Mouse (Mus musculus) kidney, embryonic 14.5 days (tissue): ENCODE results near the gene Dok1. TPM values are rescaled to one million over a fixed set of nuclear protein-coding genes. Genes with fewer than 3 reads are reported as not detected.

Experiments
- ATAC-seq: fragments of 200-750 bp; cut with Nextera tagmentation; 2 replicates; pipeline ENCODE4 v1.8.0; 2017; ENCODE audit warnings: moderate number of reproducible peaks, mild to moderate bottlenecking, moderate TSS enrichment, moderate library complexity; ENCODE audit not compliant: low FRiP score, low TSS enrichment
- H3K27ac ChIP-seq: fragments of 300-500 bp; sonication (generic); 2 replicates; pipeline ENCODE4 v1.5.1; 2014; ENCODE audit warnings: low read depth, mild to moderate bottlenecking, low read length, moderate library complexity, mixed read lengths
- H3K27me3 ChIP-seq: fragments of 300-500 bp; sonication (generic); 2 replicates; pipeline ENCODE4 v1.6.1; 2014; ENCODE audit warnings: mild to moderate bottlenecking, low read length; ENCODE audit not compliant: control insufficient read depth, insufficient read depth
- H3K36me3 ChIP-seq: fragments of 300-500 bp; sonication (generic); 2 replicates; pipeline ENCODE4 v1.6.1; 2014; ENCODE audit warnings: low read length, mixed read lengths; ENCODE audit not compliant: control insufficient read depth, insufficient read depth
- H3K4me1 ChIP-seq: fragments of 300-500 bp; sonication (generic); 2 replicates; pipeline ENCODE4 v1.6.1; 2014; ENCODE audit warnings: low read length, mixed read lengths; ENCODE audit not compliant: control insufficient read depth, insufficient read depth
- H3K4me2 ChIP-seq: fragments of 300-500 bp; sonication (generic); replicated peaks from 2 replicates; pipeline ENCODE4 v1.6.1; 2014; ENCODE audit warnings: low read depth, mild to moderate bottlenecking, low read length
- H3K4me3 ChIP-seq: fragments of 300-500 bp; sonication (generic); 2 replicates; pipeline ENCODE4 v1.5.1; 2014; ENCODE audit warnings: mild to moderate bottlenecking, low read length
- H3K9ac ChIP-seq: fragments of 300-500 bp; sonication (generic); 2 replicates; pipeline ENCODE4 v1.6.1; 2014; ENCODE audit warnings: low read depth, mild to moderate bottlenecking, low read length, moderate library complexity
- H3K9me3 ChIP-seq: fragments of 300-500 bp; sonication (generic); 2 replicates; pipeline ENCODE4 v1.6.1; 2016; ENCODE audit warnings: low read length; ENCODE audit not compliant: control insufficient read depth
- WGBS: fragments of 180-500 bp; shearing (Covaris S2); extraction: QIAGEN DNeasy Blood & Tissue Kit; methylation state at CpG from one replicate; pipeline ENCODE4 v1.1.7; 2014; 5-methylcytosine and 5-hydroxymethylcytosine counted together
- polyA plus RNA-seq: library from polyadenylated mRNA; unstranded; fragments of >200 nt; fragmentation: Nextera tagmentation; extraction: Ambion mirVana; gene quantifications from 2 replicates; pipeline ENCODE4 v1.2.1, GENCODE M21; 2014

Gene Dok1
- 8.8 and 11.8 TPM in 2 replicates for polyA plus RNA-seq

- peaks cover 13% of the 10 kb centered on the region; the same call in 1 of the 2 replicates for H3K4me1 ChIP-seq
- ATAC-seq, result peak; percentile 85
Measured at GRCm38 (mm10) chr6:83033249-83034185, at the start of gene Dok1, which contains the start of gene Loxl3. TSS of gene Dok1 (minus strand) at chr6:83033471. TSS of gene Loxl3 (plus strand) at chr6:83034173.

GRCm38 (mm10) chr6:83080210-83080609, 46.9 kb upstream of the Dok1 start:
- Histone ChIP-seq H3K27me3 (peaks cover 9% of the 10 kb centered on the region), H3K4me1 (peaks cover 23% of the 10 kb centered on the region), H3K9ac (0 out of 2 replicates have a peak overlapping the region, but pooled peaks have one; percentile 2), H3K4me3 (no peak overlapping the region), H3K27ac (no peak overlapping the region), H3K9me3 (no peaks in the 10 kb centered on the region), H3K4me2 (no peak overlapping the region), H3K36me3 (peaks cover 18% of the 10 kb centered on the region)
- 92% methylated on average over 5 of the region's 5 CpGs for WGBS
- ATAC-seq, result no peak

More at GRCm38 (mm10) chr6:83033249-83034185, at the start of gene Dok1, which contains the start of gene Loxl3:
- peak within 1 kb of the TSS; percentile 46 for H3K9ac ChIP-seq
- peak within 1 kb of the TSS; percentile 58 for H3K4me3 ChIP-seq
- H3K27ac ChIP-seq, result peak within 1 kb of the TSS; percentile 90
- WGBS, result under 1% methylated on average over 51 of the region's 51 CpGs
- H3K9me3 ChIP-seq, result no peaks in the 10 kb centered on the region
- H3K36me3 ChIP-seq, result peaks cover 4% of the 10 kb centered on the region; the same call in 1 of the 2 replicates
- peak within 1 kb of the TSS; percentile 90 for H3K4me2 ChIP-seq
- H3K27me3 ChIP-seq, result peaks cover 14% of the 10 kb centered on the region; the same call in 1 of the 2 replicates

- ATAC-seq, result peak; percentile 91
- H3K36me3 ChIP-seq, result peaks cover 18% of the 10 kb centered on the region
- H3K27ac ChIP-seq, result peak overlapping the region; percentile 85
- peak overlapping the region; percentile 87 for H3K9ac ChIP-seq
- H3K4me1 ChIP-seq, result peaks cover 11% of the 10 kb centered on the region
- peak overlapping the region; percentile 75 for H3K4me3 ChIP-seq
- H3K27me3 ChIP-seq, result peaks cover 22% of the 10 kb centered on the region
- WGBS, result under 1% methylated on average over 46 of the region's 46 CpGs
- peak overlapping the region; percentile 97 for H3K4me2 ChIP-seq
- no peaks in the 10 kb centered on the region for H3K9me3 ChIP-seq
Measured at GRCm38 (mm10) chr6:83078324-83078858, 45.1 kb upstream of the Dok1 start.

- H3K27me3 ChIP-seq, result peaks cover 26% of the 10 kb centered on the region
- H3K4me3 ChIP-seq, result peak within 1 kb of the TSS; percentile 75
- peak within 1 kb of the TSS; percentile 85 for H3K27ac ChIP-seq
- peaks cover 16% of the 10 kb centered on the region for H3K36me3 ChIP-seq
- H3K4me1 ChIP-seq, result peaks cover 11% of the 10 kb centered on the region
- H3K4me2 ChIP-seq, result peak within 1 kb of the TSS; percentile 97
- peak; percentile 75 for ATAC-seq
- under 1% methylated on average over 53 of the region's 54 CpGs for WGBS
- peak within 1 kb of the TSS; percentile 87 for H3K9ac ChIP-seq
- no peaks in the 10 kb centered on the region for H3K9me3 ChIP-seq
Measured at GRCm38 (mm10) chr6:83077630-83078323, 44.5 kb upstream of the Dok1 start, which contains the start of gene Pcgf1. TSS of gene Pcgf1 (plus strand) at chr6:83077869.

GRCm38 (mm10) chr6:83074979-83075378, 41.7 kb upstream of the Dok1 start:
- Histone ChIP-seq H3K27me3 (peaks cover 52% of the 10 kb centered on the region), H3K4me1 (peaks cover 19% of the 10 kb centered on the region), H3K36me3 (peaks cover 3% of the 10 kb centered on the region; the same call in 1 of the 2 replicates), H3K27ac (no peak overlapping the region), H3K9ac (no peak overlapping the region), H3K9me3 (no peaks in the 10 kb centered on the region), H3K4me3 (no peak overlapping the region), H3K4me2 (no peak overlapping the region)
- ATAC-seq, result no peak
- 35% methylated on average over 2 of the region's 2 CpGs for WGBS

- WGBS, result under 1% methylated on average over 23 of the region's 24 CpGs
- H3K4me2 ChIP-seq, result no peak overlapping the region
Measured at GRCm38 (mm10) chr6:83071220-83071619, 37.9 kb upstream of the Dok1 start.

GRCm38 (mm10) chr6:83070311-83071219, 37.3 kb upstream of the Dok1 start:
- peak; percentile 36; the same call in 1 of the 2 replicates for ATAC-seq
- under 1% methylated on average over 55 of the region's 58 CpGs for WGBS
- H3K27ac ChIP-seq, result no peak overlapping the region

More at GRCm38 (mm10) chr6:83071220-83071619, 37.9 kb upstream of the Dok1 start:
- H3K36me3 ChIP-seq, result no peaks in the 10 kb centered on the region
- H3K4me1 ChIP-seq, result peaks cover 14% of the 10 kb centered on the region
- H3K27me3 ChIP-seq, result peaks cover 88% of the 10 kb centered on the region
- ATAC-seq, result peak; percentile 40; the same call in 1 of the 2 replicates
- no peak overlapping the region for H3K27ac ChIP-seq
- H3K9me3 ChIP-seq, result no peaks in the 10 kb centered on the region
- H3K4me3 ChIP-seq, result peak overlapping the region; percentile 33
- no peak overlapping the region for H3K9ac ChIP-seq

GRCm38 (mm10) chr6:83070247-83070310, 36.8 kb upstream of the Dok1 start, which contains the start of gene Tlx2:
TSS of gene Tlx2 (minus strand) at chr6:83070293.
- ATAC-seq, result no peak
- peaks cover 14% of the 10 kb centered on the region for H3K4me1 ChIP-seq
- H3K9ac ChIP-seq, result 0 out of 2 replicates have a peak within 1 kb of the TSS, but pooled peaks have one; percentile 18
- H3K9me3 ChIP-seq, result no peaks in the 10 kb centered on the region
- WGBS, result 1% methylated on average over 10 of the region's 10 CpGs
- peaks cover 93% of the 10 kb centered on the region for H3K27me3 ChIP-seq
- H3K36me3 ChIP-seq, result no peaks in the 10 kb centered on the region
- no peak within 1 kb of the TSS for H3K27ac ChIP-seq
- peak within 1 kb of the TSS; percentile 33 for H3K4me3 ChIP-seq
- H3K4me2 ChIP-seq, result peak within 1 kb of the TSS; percentile 43

More at GRCm38 (mm10) chr6:83070311-83071219, 37.3 kb upstream of the Dok1 start:
- peak overlapping the region; percentile 24 for H3K4me2 ChIP-seq
- 0 out of 2 replicates have a peak overlapping the region, but pooled peaks have one; percentile 8 for H3K9ac ChIP-seq
- H3K4me1 ChIP-seq, result peaks cover 14% of the 10 kb centered on the region
- peaks cover 89% of the 10 kb centered on the region for H3K27me3 ChIP-seq
- H3K36me3 ChIP-seq, result no peaks in the 10 kb centered on the region
- H3K9me3 ChIP-seq, result no peaks in the 10 kb centered on the region
- H3K4me3 ChIP-seq, result peak overlapping the region; percentile 33
